Mouse (Mus musculus) megakaryocyte-erythroid progenitor cell, adult 5-6 weeks (primary cell): ENCODE results near the gene Nckap1. TPM values are rescaled to one million over a fixed set of nuclear protein-coding genes. Genes with fewer than 3 reads are reported as not detected.

Experiments
- ATAC-seq: replicated peaks from 2 replicates; pipeline ENCODE4 v1.8.0; 2016; ENCODE audit warnings: mild to moderate bottlenecking, inconsistent platforms; ENCODE audit not compliant: severe bottlenecking, poor library complexity, low FRiP score, low TSS enrichment
- total RNA-seq, 2 experiments: library from RNA; stranded (forward) in 1 of 2; stranded (reverse) in 1 of 2; fragments of 200-1000, 215-1000 nt in 1 of 2; fragments of >200 nt in 1 of 2; fragmentation: Nextera tagmentation in 1 of 2; gene quantifications; 2 replicates each; pipeline ENCODE4 v1.2.3; 2014 to 2017

The Nckap1 gene
- 24.3 and 32.1 TPM in 2 replicates for total RNA-seq (2014; fragmentation: Nextera tagmentation)
- 27.3 and 27.8 TPM in 2 replicates for total RNA-seq (2017)

DNA sequence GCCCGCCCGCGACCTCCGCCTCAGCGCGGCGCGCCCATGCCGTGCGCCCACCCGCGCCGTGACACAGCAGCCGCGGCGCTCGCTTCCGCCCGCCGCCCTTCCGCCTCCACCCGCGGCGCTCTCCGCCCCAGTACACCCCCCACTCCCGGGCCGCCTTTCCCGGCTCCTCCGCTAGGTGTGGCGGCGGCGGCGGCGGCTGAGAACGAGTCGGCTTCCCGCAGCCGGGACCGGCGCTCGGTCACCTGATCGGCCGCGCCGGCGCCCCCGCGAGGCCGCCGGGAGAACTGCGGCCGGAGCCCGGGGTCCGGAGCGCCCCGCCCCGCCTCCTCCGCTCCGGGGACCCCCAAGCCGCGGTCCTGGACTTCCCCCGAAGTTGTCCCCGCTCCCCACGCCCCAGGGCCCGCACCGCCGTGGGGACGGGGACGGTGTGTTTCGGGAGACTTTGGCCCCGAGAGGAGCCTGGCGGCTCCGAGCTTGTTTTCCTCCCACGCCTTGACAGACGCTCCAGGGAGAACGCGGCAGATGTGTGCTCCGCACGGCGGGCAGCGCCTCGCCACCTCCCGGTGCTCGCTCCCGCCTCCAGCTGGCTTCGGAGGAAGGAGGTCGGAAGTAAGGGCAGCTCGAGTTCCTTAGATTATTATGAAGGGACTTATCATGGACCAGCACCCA is at the start of gene Nckap1:
Nckap1 (minus strand) TSS at position 338 of the 669 bp plus-strand sequence.
- peak; percentile 87 for ATAC-seq

GRCm38 (mm10) chr2:80624523-80624922 is 43.3 kb upstream of the Nckap1 start:
- ATAC-seq = no peak

DNA sequence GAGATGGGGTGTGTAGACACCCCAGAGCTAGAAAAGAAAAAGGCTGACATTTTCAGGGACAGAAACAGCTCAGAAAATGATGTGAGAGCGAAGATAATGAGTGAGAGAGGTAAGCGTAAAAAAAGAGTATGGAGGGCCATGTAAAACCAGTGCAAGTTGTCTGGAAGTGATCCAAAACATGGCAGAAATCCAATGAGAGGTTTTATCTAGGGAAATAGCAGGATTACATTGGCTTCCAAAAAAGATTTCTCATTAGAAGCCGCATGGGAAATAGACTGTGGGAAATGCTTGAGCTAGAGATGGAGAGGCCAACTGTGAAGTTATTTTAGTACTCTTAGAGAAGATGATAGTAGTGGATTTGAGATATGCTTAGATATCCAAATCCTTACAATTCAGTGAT is 40.7 kb upstream of the Nckap1 start:
- ATAC-seq = no peak

- no peak for ATAC-seq
These were observed 37.8 kb upstream of the Nckap1 start for GRCm38 (mm10) chr2:80618991-80619390.

DNA sequence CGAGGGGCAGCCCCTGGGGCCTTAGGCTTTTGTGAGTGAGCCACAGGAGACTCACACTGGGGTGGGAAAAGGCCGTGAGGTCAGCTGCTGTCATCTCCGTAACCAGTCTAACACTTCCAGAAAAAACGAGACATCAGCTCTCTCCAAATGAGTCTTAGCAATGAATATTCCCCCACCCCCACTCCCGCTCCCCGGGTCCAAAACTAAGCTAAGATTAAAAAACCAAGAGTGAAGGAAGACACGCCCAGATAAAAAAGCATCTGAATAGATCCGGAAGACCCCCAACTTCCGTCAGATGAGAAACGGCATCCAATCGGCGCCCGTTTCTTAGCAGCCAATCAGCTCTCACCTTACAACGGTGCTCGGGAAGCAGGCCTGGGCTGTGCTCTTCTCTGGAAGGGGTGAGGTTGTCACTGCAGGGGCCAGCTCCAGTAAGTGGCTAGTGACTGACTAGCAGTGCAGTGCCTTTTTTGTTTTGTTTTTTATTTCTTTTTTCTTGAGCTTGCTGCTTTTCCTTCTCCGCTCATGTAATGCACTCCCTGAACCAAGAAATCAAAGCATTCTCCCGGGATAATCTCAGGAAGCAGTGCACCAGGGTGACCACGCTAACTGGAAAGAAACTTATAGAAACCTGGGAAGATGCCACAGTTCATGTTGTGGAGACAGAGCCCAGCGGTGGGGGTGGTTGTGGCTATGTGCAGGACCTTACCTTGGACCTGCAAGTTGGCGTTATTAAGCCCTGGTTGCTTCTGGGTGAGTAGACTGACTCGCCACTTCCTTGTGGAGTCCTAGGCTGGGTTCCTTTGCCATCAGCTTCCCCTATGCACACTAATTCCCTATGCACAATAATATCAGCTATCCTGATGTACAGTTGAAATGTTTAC is 35.9 kb upstream of the Nckap1 start, which contains the start of the genes Dusp19 and Nup35:
Dusp19 (plus strand) TSS at position 192 of the 884 bp plus-strand sequence.
Nup35 (plus strand) TSS at position 383 of the 884 bp plus-strand sequence.
- ATAC-seq = peak; percentile 100

DNA sequence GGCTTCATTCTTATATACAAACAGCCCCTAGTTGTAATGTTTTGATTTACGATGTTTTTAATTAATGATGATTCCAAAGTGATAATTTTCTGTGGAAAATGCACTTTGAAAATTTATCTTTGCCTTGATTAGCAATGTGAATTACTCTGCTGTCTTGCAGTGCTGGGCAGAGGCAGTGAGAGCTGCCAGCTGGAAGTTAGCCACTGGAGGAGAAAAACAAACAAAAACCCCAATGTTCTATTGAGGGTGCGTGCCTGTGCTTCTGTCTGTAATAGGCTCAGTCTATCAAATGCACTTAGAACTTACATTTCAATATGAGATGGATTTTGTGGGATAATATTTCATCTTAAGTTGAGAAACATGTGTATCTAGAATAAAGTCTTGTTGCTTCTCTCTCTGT is 31.6 kb upstream of the Nckap1 start:
- ATAC-seq = no peak

- no peak for ATAC-seq
These were observed 31.1 kb upstream of the Nckap1 start for GRCm38 (mm10) chr2:80612286-80612685.

DNA sequence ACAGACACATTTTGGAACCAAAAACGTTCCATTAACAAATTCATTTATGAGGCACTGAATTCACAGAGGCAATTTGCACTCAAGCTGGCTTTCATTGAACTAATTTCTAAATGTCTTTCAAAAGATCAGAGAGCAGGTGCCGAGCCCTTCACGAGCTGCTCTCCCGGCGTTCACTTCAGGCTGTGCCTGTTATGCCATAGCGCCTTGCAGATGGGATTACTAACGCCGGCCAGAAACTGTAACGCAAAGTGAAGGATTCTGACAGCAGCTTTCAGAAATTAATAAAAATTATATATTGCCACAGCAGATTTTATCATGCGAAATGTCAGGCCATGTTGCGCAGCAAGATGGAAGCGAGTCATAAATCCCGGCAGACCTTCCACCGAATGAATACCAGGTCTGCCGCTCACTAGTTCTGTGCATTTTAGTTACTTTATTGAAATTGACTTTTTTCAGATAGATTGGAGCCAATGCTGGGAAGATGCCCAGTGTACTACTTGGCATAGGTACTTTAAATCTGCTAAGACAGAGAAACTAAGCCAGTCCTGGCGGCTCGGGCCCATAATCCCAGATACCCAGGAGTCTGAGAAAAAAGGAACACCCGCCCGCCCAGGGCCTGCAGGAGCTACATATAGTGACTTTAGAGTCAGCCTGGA is 22.7 kb upstream of the Nckap1 start:
- ATAC-seq = no peak

- ATAC-seq = no peak
These were observed 21.6 kb upstream of the Nckap1 start for GRCm38 (mm10) chr2:80602756-80603155.

DNA sequence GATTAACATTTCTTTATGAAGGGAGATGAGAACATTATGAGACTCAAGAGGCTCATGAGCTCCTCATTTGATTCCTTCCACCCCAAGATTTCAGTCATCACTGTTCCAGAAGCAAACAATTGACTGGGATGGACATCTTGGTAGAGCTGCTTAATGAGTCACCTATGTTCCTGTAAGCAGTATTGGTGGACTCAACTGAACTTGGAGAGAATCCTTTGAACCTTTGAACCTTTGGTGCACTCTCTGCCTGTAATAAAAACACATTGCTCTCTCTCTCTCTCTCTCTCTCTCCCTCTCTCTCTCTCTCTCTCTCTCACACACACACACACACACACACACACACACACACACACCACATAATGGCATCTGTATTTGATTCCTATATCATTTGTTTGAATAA is 19.4 kb upstream of the Nckap1 start:
- no peak for ATAC-seq

GRCm38 (mm10) chr2:80599850-80600249 is 18.7 kb upstream of the Nckap1 start:
- ATAC-seq = no peak

DNA sequence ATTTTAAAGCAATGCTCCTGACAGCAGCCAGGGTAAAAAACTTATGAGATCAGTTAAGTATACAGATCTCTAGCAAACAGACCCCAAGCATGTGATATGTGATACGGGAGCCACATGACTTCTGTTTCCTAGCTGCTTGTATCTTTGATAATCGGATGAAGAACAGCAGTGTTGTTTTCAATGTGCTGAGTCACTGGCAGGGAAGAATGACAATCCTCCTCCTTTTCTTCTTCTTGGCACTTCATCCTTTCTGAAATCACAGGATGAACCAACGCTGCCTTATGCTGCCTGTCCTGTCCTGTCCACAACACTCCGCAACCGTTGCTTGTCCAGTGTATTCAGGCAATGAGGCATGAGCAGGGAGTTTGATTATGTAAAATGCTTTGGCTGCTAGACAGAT is 15.8 kb upstream of the Nckap1 start:
- ATAC-seq = peak; percentile 85

DNA sequence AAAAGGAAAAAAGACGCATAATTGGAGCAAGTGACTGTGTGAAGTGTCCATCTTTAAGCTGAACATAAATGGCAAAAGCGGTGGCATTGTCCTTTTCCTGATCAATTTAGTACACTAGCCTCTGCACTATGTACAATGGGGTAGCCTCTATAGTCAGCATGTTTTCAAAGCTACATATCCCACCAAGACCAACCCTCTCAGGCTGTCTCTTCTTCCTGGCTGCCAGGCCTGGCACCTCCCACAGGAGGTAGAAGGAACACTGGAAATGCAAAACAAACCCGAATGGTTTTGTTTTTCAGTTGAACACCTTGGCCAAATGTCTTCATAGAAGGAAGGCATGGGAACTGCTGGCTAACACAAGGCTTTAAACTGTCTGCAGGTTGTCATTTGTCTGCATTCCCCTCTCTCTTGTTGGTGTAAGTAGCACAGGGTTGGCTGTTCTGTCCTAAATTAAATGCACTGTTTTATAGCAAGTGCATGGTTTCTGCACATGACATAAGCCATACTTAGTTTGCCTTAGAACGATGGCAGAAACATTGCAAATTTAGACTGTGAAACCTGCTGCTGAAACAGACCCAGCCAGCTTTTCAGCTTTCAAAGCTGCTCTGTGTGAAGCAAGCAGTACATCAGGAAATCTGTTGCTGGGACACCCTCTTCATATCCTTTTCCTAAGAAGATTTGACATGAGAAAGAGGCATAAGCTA is 13.2 kb upstream of the Nckap1 start:
- ATAC-seq = no peak

DNA sequence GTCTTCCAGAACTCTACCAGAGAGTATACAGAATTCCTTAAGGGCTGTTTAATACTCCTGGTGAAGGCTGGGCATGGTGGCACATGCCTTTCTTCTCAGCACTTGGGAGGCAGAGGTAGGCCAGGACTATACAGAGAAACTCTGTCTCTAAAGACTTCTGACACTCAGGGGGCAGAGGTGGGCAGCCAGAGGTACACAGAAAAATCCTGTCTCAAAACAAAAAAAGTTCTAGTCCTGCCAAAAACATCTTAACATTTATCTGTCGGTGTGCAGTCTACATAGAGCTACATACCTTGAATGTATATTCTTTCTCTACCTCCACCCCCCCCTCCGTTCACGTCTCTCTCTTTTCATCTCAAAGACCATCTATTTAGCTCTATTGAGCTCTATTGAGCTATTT is 1.2 kb upstream of the Nckap1 start:
- ATAC-seq = no peak

DNA sequence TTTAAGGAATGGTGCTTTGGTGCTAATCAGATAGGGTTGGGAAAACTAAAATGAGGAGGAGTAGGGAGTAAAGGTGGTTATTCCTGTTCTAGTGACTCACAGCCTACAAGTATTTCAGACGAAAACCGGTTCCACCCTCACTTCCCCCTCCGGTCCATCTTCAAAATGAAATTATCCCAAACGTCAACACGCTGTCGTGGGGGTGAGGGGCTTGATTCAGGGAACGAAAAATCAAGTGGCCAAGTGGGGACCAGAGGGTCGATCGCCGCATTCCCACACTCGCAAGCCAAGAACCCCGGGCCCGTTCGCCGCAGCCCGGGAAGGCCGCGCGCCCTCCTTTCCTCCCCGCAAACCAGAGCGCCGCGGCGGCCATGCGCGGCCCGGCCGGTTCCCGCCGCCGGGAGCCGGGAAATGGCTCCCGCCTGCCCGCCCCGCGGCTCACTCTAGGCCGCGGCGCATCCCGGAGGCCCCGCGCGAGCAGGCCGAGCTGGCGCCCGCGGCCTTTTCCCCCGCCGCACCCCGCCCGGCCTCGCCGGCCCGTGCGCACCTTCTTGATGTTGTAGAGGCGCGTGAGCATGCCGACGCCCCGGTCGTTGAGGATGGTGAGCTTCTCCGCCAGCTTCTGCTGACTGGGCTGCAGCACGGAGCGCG is 744 bp downstream of the Nckap1 start:
- peak; percentile 21; the same call in 1 of the 2 replicates for ATAC-seq

- no peak for ATAC-seq
These were observed 1.8 kb downstream of the Nckap1 start for GRCm38 (mm10) chr2:80579253-80579891.

DNA sequence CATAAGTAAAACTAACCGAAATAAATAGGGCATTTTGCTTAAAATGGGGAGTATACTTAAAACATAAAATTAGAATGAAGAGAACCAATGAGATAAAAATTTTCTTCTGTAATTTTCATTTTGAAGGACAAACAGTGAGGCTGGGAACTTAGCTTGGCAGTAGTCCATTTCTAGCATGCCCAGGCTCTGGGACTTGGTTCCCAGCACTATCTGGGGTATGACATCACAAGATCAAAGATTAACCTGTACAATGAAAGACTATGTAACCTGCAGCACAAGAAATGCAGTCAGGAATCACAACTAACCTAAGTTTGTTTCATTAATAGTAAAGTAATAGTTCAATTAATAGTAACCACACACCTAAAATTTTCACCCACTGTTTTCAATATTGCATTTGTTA is 3.9 kb downstream of the Nckap1 start:
- ATAC-seq = no peak

GRCm38 (mm10) chr2:80570656-80571055 is 10.5 kb downstream of the Nckap1 start:
- ATAC-seq = no peak

GRCm38 (mm10) chr2:80567411-80567810 is 13.8 kb downstream of the Nckap1 start:
- no peak for ATAC-seq
